ENCODE assay signal across 16 mouse cellular contexts in genomic region chr8:26350616-26351015, GRCm38 (mm10).
DNase-seq lines count a peak whose midpoint lies in the region; ATAC-seq lines count a peak whose summit lies in the region.
"Had no signal": no experiment of that assay in that cellular context is flagged by ENCODE, and none has a peak within 500 bp of the region (broad histone marks: within the 10 kb centered on the region; RNA-seq: fewer than 3 reads in every experiment).

No protein-coding gene starts in this region.

- H3K27me3 ChIP-seq in heart, embryonic 12.5 days (replicated peaks): no peaks in the 10 kb centered on the region
- no peaks in the 10 kb centered on the region for H3K27me3 ChIP-seq in kidney, embryonic 14.5 days (ENCODE audit: control insufficient read depth, insufficient read depth, low read length)
- H3K27me3 ChIP-seq in forebrain, embryonic 15.5 days: no peaks in the 10 kb centered on the region
- H3K27me3 ChIP-seq: embryonic facial prominence, embryonic 15.5 days; heart, embryonic 13.5 days; hindbrain, embryonic 15.5 days; liver, embryonic 15.5 days had no signal

- no peak overlapping the region for H3K9ac ChIP-seq in heart, embryonic 12.5 days
- H3K9ac ChIP-seq in kidney, embryonic 14.5 days (ENCODE audit: low read depth, low read length): no peak overlapping the region
- H3K9ac ChIP-seq in forebrain, embryonic 15.5 days (replicated peaks): no peak overlapping the region
- H3K9ac ChIP-seq: embryonic facial prominence, embryonic 15.5 days; heart, embryonic 13.5 days; hindbrain, embryonic 15.5 days; limb, embryonic 13.5 days; liver, embryonic 15.5 days had no signal

- H3K27ac ChIP-seq in heart, embryonic 12.5 days (ENCODE audit: poor library complexity, severe bottlenecking): no peak overlapping the region
- H3K27ac ChIP-seq in kidney, embryonic 14.5 days (ENCODE audit: low read depth, low read length): no peak overlapping the region
- H3K27ac ChIP-seq in forebrain, embryonic 15.5 days (replicated peaks): no peak overlapping the region
- H3K27ac ChIP-seq: embryonic facial prominence, embryonic 15.5 days; heart, embryonic 13.5 days; hindbrain, embryonic 15.5 days; limb, embryonic 13.5 days; liver, embryonic 15.5 days had no signal

- intact Hi-C loops in heart, postnatal 10 days (cut with DNase I): no loop called here

- H3K4me1 ChIP-seq in heart, embryonic 12.5 days (replicated peaks): peaks cover 31% of the 10 kb centered on the region
- H3K4me1 ChIP-seq in kidney, embryonic 14.5 days (ENCODE audit: control insufficient read depth, insufficient read depth, low read length): peaks cover 27% of the 10 kb centered on the region
- H3K4me1 ChIP-seq in forebrain, embryonic 15.5 days: peaks cover 16% of the 10 kb centered on the region
- H3K4me1 ChIP-seq: liver, embryonic 15.5 days had no signal

- no peaks in the 10 kb centered on the region for H3K36me3 ChIP-seq in heart, embryonic 12.5 days
- H3K36me3 ChIP-seq in kidney, embryonic 14.5 days (ENCODE audit: control insufficient read depth, insufficient read depth, low read length): no peaks in the 10 kb centered on the region
- H3K36me3 ChIP-seq in forebrain, embryonic 15.5 days: no peaks in the 10 kb centered on the region
- H3K36me3 ChIP-seq: embryonic facial prominence, embryonic 15.5 days; heart, embryonic 13.5 days; hindbrain, embryonic 15.5 days; limb, embryonic 13.5 days; liver, embryonic 15.5 days had no signal

- no peak overlapping the region for H3K4me3 ChIP-seq in heart, embryonic 12.5 days
- no peak overlapping the region for H3K4me3 ChIP-seq in kidney, embryonic 14.5 days (ENCODE audit: low read length)
- no peak overlapping the region for H3K4me3 ChIP-seq in forebrain, embryonic 15.5 days
- H3K4me3 ChIP-seq: embryonic facial prominence, embryonic 15.5 days; heart, embryonic 13.5 days; hindbrain, embryonic 15.5 days; limb, embryonic 13.5 days; liver, embryonic 15.5 days had no signal

- peak; percentile 22 to 51 for DNase-seq in heart, adult 18-20 months
- DNase-seq in kidney, adult 18-20 months: peak; percentile 7
- peak; percentile 27 to 37 for DNase-seq in heart, postnatal 10 days
- DNase-seq in kidney, postnatal 10 days: peak; percentile 46
- DNase-seq in cerebellum, adult 8-10 months: no peak
- DNase-seq: cerebellum, adult 9-10 months; thymus, adult 18-20 months had no signal

- no peaks in the 10 kb centered on the region for H3K9me3 ChIP-seq in heart, embryonic 12.5 days (replicated peaks)
- H3K9me3 ChIP-seq in kidney, embryonic 14.5 days (ENCODE audit: control insufficient read depth, low read length): no peaks in the 10 kb centered on the region
- H3K9me3 ChIP-seq in forebrain, embryonic 15.5 days: no peaks in the 10 kb centered on the region
- H3K9me3 ChIP-seq: embryonic facial prominence, embryonic 15.5 days; heart, embryonic 13.5 days; hindbrain, embryonic 15.5 days; limb, embryonic 13.5 days; liver, embryonic 15.5 days had no signal

- no peak overlapping the region for H3K4me2 ChIP-seq in heart, embryonic 12.5 days
- no peak overlapping the region for H3K4me2 ChIP-seq in kidney, embryonic 14.5 days (replicated peaks; ENCODE audit: low read depth, low read length)
- no peak overlapping the region for H3K4me2 ChIP-seq in forebrain, embryonic 15.5 days (replicated peaks)
- H3K4me2 ChIP-seq: embryonic facial prominence, embryonic 15.5 days; heart, embryonic 13.5 days; hindbrain, embryonic 15.5 days; limb, embryonic 13.5 days; liver, embryonic 15.5 days had no signal

- 67% methylated on average over 4 of the region's 4 CpGs for WGBS in heart, embryonic 12.5 days
- 69% methylated on average over 4 of the region's 4 CpGs for WGBS in kidney, embryonic 14.5 days
- WGBS in forebrain, embryonic 15.5 days: 92% methylated on average over 4 of the region's 4 CpGs

- ATAC-seq in heart, embryonic 12.5 days (ENCODE audit: insufficient number of reproducible peaks, low FRiP score): no peak
- ATAC-seq in kidney, embryonic 14.5 days (ENCODE audit: low FRiP score, low TSS enrichment): no peak
- ATAC-seq in forebrain, embryonic 15.5 days (replicated peaks): no peak
- ATAC-seq: midbrain, embryonic 16.5 days had no signal
